Mouse (Mus musculus) hindbrain, embryonic 11.5 days (tissue): ENCODE data around the gene Tbc1d2b. TPM values are rescaled to one million over a fixed set of nuclear protein-coding genes. Genes with fewer than 3 reads are reported as not detected.

Source experiments
- ATAC-seq: fragments of 200-750 bp; cut with Nextera tagmentation; 2 replicates; pipeline ENCODE4 v1.8.0; 2017; ENCODE audit warnings: mild to moderate bottlenecking, moderate TSS enrichment, moderate library complexity; ENCODE audit not compliant: low FRiP score
- DNase-seq: peaks from one replicate; pipeline ENCODE4 v3.0.0-alpha.2; 2015; ENCODE audit warnings: low spot score
- H3K27ac ChIP-seq: fragments of 300-500 bp; sonication (generic); 2 replicates; pipeline ENCODE4 v1.5.1; 2014; ENCODE audit warnings: mild to moderate bottlenecking, low read depth, low read length
- H3K27me3 ChIP-seq: fragments of 300-500 bp; sonication (generic); 2 replicates; pipeline ENCODE4 v1.6.1; 2014; ENCODE audit warnings: mild to moderate bottlenecking, low read length, moderate library complexity, mixed read lengths; ENCODE audit not compliant: control insufficient read depth, insufficient read depth
- H3K36me3 ChIP-seq: fragments of 300-500 bp; sonication (generic); 2 replicates; pipeline ENCODE4 v1.6.1; 2014; ENCODE audit warnings: mild to moderate bottlenecking, low read length, moderate library complexity, mixed read lengths; ENCODE audit not compliant: control insufficient read depth, insufficient read depth
- H3K4me1 ChIP-seq: fragments of 300-500 bp; sonication (generic); replicated peaks from 2 replicates; pipeline ENCODE4 v1.6.1; 2014; ENCODE audit warnings: low read length, mixed read lengths; ENCODE audit not compliant: control insufficient read depth, insufficient read depth
- H3K4me2 ChIP-seq: fragments of 300-500 bp; sonication (generic); replicated peaks from 2 replicates; pipeline ENCODE4 v1.6.1; 2014; ENCODE audit warnings: mild to moderate bottlenecking, low read depth, low read length
- H3K4me3 ChIP-seq: fragments of 300-500 bp; sonication (generic); 2 replicates; pipeline ENCODE4 v1.5.1; 2014; ENCODE audit warnings: low read depth, low read length
- H3K9ac ChIP-seq: fragments of 300-500 bp; sonication (generic); 2 replicates; pipeline ENCODE4 v1.6.1; 2014; ENCODE audit warnings: low read depth, low read length
- H3K9me3 ChIP-seq: fragments of 300-500 bp; sonication (generic); 2 replicates; pipeline ENCODE4 v1.6.1; 2016; ENCODE audit warnings: low read length; ENCODE audit not compliant: control insufficient read depth
- WGBS: fragments of 180-500 bp; shearing (Covaris S2); extraction: QIAGEN DNeasy Blood & Tissue Kit; methylation state at CpG from one replicate; pipeline ENCODE4 v1.1.7; 2014; 5-methylcytosine and 5-hydroxymethylcytosine counted together
- polyA plus RNA-seq: library from polyadenylated mRNA; unstranded; fragments of >200 nt; fragmentation: Nextera tagmentation; extraction: Ambion mirVana; gene quantifications from 2 replicates; pipeline ENCODE4 v1.2.1, GENCODE M21; 2014

Tbc1d2b gene
- polyA plus RNA-seq, 1 experiment from 2014 or later: 8.0 TPM

GRCm38 (mm10) chr9:90184116-90184515, 86.5 kb downstream of the Tbc1d2b start:
- no peak overlapping the region for H3K4me3 ChIP-seq
- H3K27ac ChIP-seq: no peak overlapping the region
- no peaks in the 10 kb centered on the region for H3K27me3 ChIP-seq
- no peak for DNase-seq
- H3K4me2 ChIP-seq: no peak overlapping the region
- 0 out of 2 replicates have a peak, but pooled peaks cover 4% of the 10 kb centered on the region for H3K36me3 ChIP-seq
- no peak for ATAC-seq
- no peaks in the 10 kb centered on the region for H3K9me3 ChIP-seq
- H3K4me1 ChIP-seq: no peaks in the 10 kb centered on the region
- no peak overlapping the region for H3K9ac ChIP-seq
- 71% methylated on average over 8 of the region's 8 CpGs for WGBS

GRCm38 (mm10) chr9:90183550-90183949, 87.1 kb downstream of the Tbc1d2b start:
- WGBS: 72% methylated on average over 3 of the region's 3 CpGs

GRCm38 (mm10) chr9:90182636-90183421, 87.8 kb downstream of the Tbc1d2b start:
- Histone ChIP-seq H3K4me2 (no peak overlapping the region), H3K27ac (no peak overlapping the region), H3K27me3 (no peaks in the 10 kb centered on the region), H3K36me3 (peaks cover 5% of the 10 kb centered on the region; the same call in 1 of the 2 replicates), H3K4me1 (no peaks in the 10 kb centered on the region), H3K9ac (no peak overlapping the region), H3K9me3 (no peaks in the 10 kb centered on the region), H3K4me3 (no peak overlapping the region)
- ATAC-seq (no peak), DNase-seq (no peak)
- WGBS: 84% methylated on average over 18 of the region's 18 CpGs

More at GRCm38 (mm10) chr9:90183550-90183949, 87.1 kb downstream of the Tbc1d2b start:
- H3K4me1 ChIP-seq: no peaks in the 10 kb centered on the region
- H3K4me3 ChIP-seq: no peak overlapping the region
- 0 out of 2 replicates have a peak, but pooled peaks cover 4% of the 10 kb centered on the region for H3K36me3 ChIP-seq
- ATAC-seq: no peak
- no peak overlapping the region for H3K4me2 ChIP-seq
- H3K27me3 ChIP-seq: no peaks in the 10 kb centered on the region
- DNase-seq: no peak
- H3K9ac ChIP-seq: no peak overlapping the region
- H3K9me3 ChIP-seq: no peaks in the 10 kb centered on the region
- no peak overlapping the region for H3K27ac ChIP-seq

GRCm38 (mm10) chr9:90181656-90182388, 88.8 kb downstream of the Tbc1d2b start:
- DNase-seq (no peak), ATAC-seq (no peak)
- Histone ChIP-seq H3K9ac (no peak overlapping the region), H3K4me1 (no peaks in the 10 kb centered on the region), H3K4me2 (no peak overlapping the region), H3K27ac (no peak overlapping the region), H3K36me3 (peaks cover 6% of the 10 kb centered on the region; the same call in 1 of the 2 replicates), H3K9me3 (no peaks in the 10 kb centered on the region), H3K4me3 (no peak overlapping the region), H3K27me3 (no peaks in the 10 kb centered on the region)
- 83% methylated on average over 6 of the region's 6 CpGs for WGBS

GRCm38 (mm10) chr9:90179409-90179808, 91.2 kb downstream of the Tbc1d2b start:
- H3K9me3 ChIP-seq: no peaks in the 10 kb centered on the region
- H3K4me1 ChIP-seq: no peaks in the 10 kb centered on the region
- no peak overlapping the region for H3K4me3 ChIP-seq
- WGBS: 80% methylated on average over 5 of the region's 5 CpGs
- H3K27me3 ChIP-seq: no peaks in the 10 kb centered on the region
- H3K4me2 ChIP-seq: no peak overlapping the region
- no peak overlapping the region for H3K9ac ChIP-seq
- no peak overlapping the region for H3K27ac ChIP-seq
- peaks cover 6% of the 10 kb centered on the region; the same call in 1 of the 2 replicates for H3K36me3 ChIP-seq
- DNase-seq: no peak
- ATAC-seq: no peak

- Histone ChIP-seq H3K36me3 (peaks cover 2% of the 10 kb centered on the region; the same call in 1 of the 2 replicates), H3K27ac (no peak overlapping the region), H3K9ac (no peak overlapping the region), H3K9me3 (no peaks in the 10 kb centered on the region), H3K27me3 (no peaks in the 10 kb centered on the region), H3K4me1 (no peaks in the 10 kb centered on the region), H3K4me3 (no peak overlapping the region), H3K4me2 (no peak overlapping the region)
- ATAC-seq: no peak
- 90% methylated on average over 3 of the region's 3 CpGs for WGBS
- DNase-seq: no peak
Observed at GRCm38 (mm10) chr9:90173330-90173729, 97.3 kb downstream of the Tbc1d2b start.

- ATAC-seq: no peak
- no peak overlapping the region for H3K4me2 ChIP-seq
- H3K9me3 ChIP-seq: no peaks in the 10 kb centered on the region
- peaks cover under 1% of the 10 kb centered on the region; the same call in 1 of the 2 replicates for H3K36me3 ChIP-seq
- no peak for DNase-seq
- no peak overlapping the region for H3K27ac ChIP-seq
- no peak overlapping the region for H3K4me3 ChIP-seq
- whole genome bisulfite sequencing: 79% methylated on average over 8 of the region's 8 CpGs
- no peaks in the 10 kb centered on the region for H3K4me1 ChIP-seq
- no peak overlapping the region for H3K9ac ChIP-seq
- no peaks in the 10 kb centered on the region for H3K27me3 ChIP-seq
Observed at GRCm38 (mm10) chr9:90172528-90173321, 97.9 kb downstream of the Tbc1d2b start.

GRCm38 (mm10) chr9:90171421-90171820, 99.2 kb downstream of the Tbc1d2b start:
- H3K9me3 ChIP-seq: no peaks in the 10 kb centered on the region
- DNase-seq: no peak
- 97% methylated on average over 19 of the region's 19 CpGs for WGBS
- no peak overlapping the region for H3K9ac ChIP-seq
- no peaks in the 10 kb centered on the region for H3K36me3 ChIP-seq
- no peak overlapping the region for H3K27ac ChIP-seq
- no peaks in the 10 kb centered on the region for H3K27me3 ChIP-seq
- no peak for ATAC-seq
- no peak overlapping the region for H3K4me3 ChIP-seq
- H3K4me2 ChIP-seq: no peak overlapping the region
- no peaks in the 10 kb centered on the region for H3K4me1 ChIP-seq
